Comparison of ENCODE assay signal across 8 mouse cellular contexts in the genomic region with DNA sequence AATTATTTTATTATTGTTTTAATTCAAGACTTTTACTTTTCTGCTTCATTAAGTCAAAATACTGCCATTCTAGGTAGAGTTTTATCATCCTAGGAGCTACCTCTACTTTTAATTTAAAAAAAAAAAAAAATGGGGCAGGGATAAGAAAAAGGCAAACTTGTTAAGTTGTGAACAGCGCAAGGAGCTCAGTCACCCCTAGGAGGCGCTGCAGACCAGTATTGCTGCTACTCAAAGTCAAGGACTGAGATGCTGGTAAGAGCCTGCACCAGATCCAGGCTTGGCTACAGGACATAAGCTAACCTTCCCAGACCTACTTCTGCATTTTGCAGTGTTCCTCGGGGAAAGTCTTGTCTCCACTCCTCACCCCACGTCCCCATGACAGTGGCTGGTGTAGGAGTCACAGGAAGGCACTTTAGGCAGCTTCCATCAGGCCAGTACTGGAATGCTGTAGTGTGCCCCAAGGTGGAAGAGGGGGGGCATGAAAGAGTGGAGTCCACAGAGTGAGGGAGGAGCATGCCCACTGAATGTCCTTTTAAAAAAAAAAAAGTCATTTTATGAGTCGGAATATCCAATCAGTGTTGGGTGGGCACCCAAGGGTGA. TPM values are rescaled to one million over a fixed set of nuclear protein-coding genes. Genes with fewer than 3 reads are reported as not detected.
A peak's percentile ranks its signal among the peaks of the same experiment; 100 is the strongest.
DNase-seq lines count a peak whose midpoint lies in the region; ATAC-seq and TF ChIP-seq lines count a peak whose summit lies in the region.

No protein-coding gene starts in this region.

- DNase-seq in embryonic facial prominence, embryonic 11.5 days (ENCODE audit: low spot score): peak; percentile 88
- peak; percentile 54 for DNase-seq in heart, postnatal 0 days (ENCODE audit: low spot score)
- DNase-seq in layer of hippocampus, postnatal 14 days (ENCODE audit: low spot score in 2 of 2): peak; percentile 58 to 79
- peak; percentile 41 to 66 for DNase-seq in spleen, adult 2 months (ENCODE audit: low read depth in 1 of 2, low spot score in 2 of 2)

- peak; percentile 84 for TF ChIP-seq CTCF in intestine, postnatal 0 days (IDR thresholded peaks at IDR 0.05; ENCODE audit: low read depth)
- peak; percentile 85 for TF ChIP-seq CTCF in bone marrow, adult 2 months (IDR thresholded peaks at IDR 0.05; ENCODE audit: control insufficient read depth, insufficient read depth, low read length)
- peak; percentile 70 for TF ChIP-seq CTCF in heart, postnatal 0 days (IDR thresholded peaks at IDR 0.05; ENCODE audit: low read depth)
- TF ChIP-seq CTCF in spleen, adult 2 months (IDR thresholded peaks at IDR 0.05; ENCODE audit: extremely low read depth, insufficient read depth, insufficient read length, insufficient replicate concordance): peak; percentile 75; the same call in 1 of the 2 replicates

- H3K36me3 ChIP-seq in intestine, postnatal 0 days (ENCODE audit: control insufficient read depth, insufficient read depth): peaks cover 64% of the 10 kb centered on the region
- peaks cover 49% of the 10 kb centered on the region for H3K36me3 ChIP-seq in intestine, embryonic 15.5 days
- peaks cover 20% of the 10 kb centered on the region for H3K36me3 ChIP-seq in embryonic facial prominence, embryonic 11.5 days (replicated peaks; ENCODE audit: control insufficient read depth, insufficient read depth, low read depth, low read length)
- H3K36me3 ChIP-seq in heart, postnatal 0 days (replicated peaks; ENCODE audit: control insufficient read depth, insufficient read depth, low read length): peaks cover 63% of the 10 kb centered on the region
- peaks cover 34% of the 10 kb centered on the region for H3K36me3 ChIP-seq in spleen, adult 2 months (ENCODE audit: control insufficient read depth, insufficient read depth, low read length)

- ATAC-seq in intestine, postnatal 0 days: no peak
- ATAC-seq in intestine, embryonic 15.5 days: no peak
- no peak for ATAC-seq in embryonic facial prominence, embryonic 11.5 days (replicated peaks; ENCODE audit: insufficient number of reproducible peaks, low FRiP score, low TSS enrichment, low read depth)
- peak; percentile 31; the same call in 1 of the 2 replicates for ATAC-seq in heart, postnatal 0 days (ENCODE audit: insufficient read depth, low read depth)
- ATAC-seq in megakaryocyte progenitor cell, adult 5-6 weeks (replicated peaks; ENCODE audit: poor library complexity): peak; percentile 75

- 66% methylated on average over 5 of the region's 5 CpGs for WGBS in intestine, postnatal 0 days
- WGBS in intestine, embryonic 15.5 days: 59% methylated on average over 5 of the region's 5 CpGs
- WGBS in bone marrow, adult 2 months: 59% methylated on average over 5 of the region's 5 CpGs
- WGBS in embryonic facial prominence, embryonic 11.5 days: 73% methylated on average over 5 of the region's 5 CpGs
- 51% methylated on average over 5 of the region's 5 CpGs for WGBS in heart, postnatal 0 days
- 67% methylated on average over 5 of the region's 5 CpGs for WGBS in spleen, adult 2 months

- no peak overlapping the region for H3K4me2 ChIP-seq in intestine, postnatal 0 days (replicated peaks; ENCODE audit: low read depth)
- no peak overlapping the region for H3K4me2 ChIP-seq in intestine, embryonic 15.5 days (replicated peaks)
- H3K4me2 ChIP-seq in embryonic facial prominence, embryonic 11.5 days (ENCODE audit: low read depth, low read length): no peak overlapping the region
- H3K4me2 ChIP-seq in heart, postnatal 0 days (ENCODE audit: low read depth, low read length): no peak overlapping the region

- H3K4me1 ChIP-seq in intestine, postnatal 0 days (replicated peaks; ENCODE audit: control insufficient read depth, insufficient read depth, low read length): 0 out of 2 replicates have a peak, but pooled peaks cover 8% of the 10 kb centered on the region
- H3K4me1 ChIP-seq in intestine, embryonic 15.5 days (replicated peaks): peaks cover 6% of the 10 kb centered on the region; the same call in 1 of the 2 replicates
- no peaks in the 10 kb centered on the region for H3K4me1 ChIP-seq in bone marrow, adult 2 months (ENCODE audit: control insufficient read depth, insufficient read depth, low read length)
- H3K4me1 ChIP-seq in embryonic facial prominence, embryonic 11.5 days (ENCODE audit: control insufficient read depth, insufficient read depth, low read length): no peaks in the 10 kb centered on the region
- H3K4me1 ChIP-seq in heart, postnatal 0 days (ENCODE audit: control insufficient read depth, insufficient read depth): peaks cover 11% of the 10 kb centered on the region
- no peaks in the 10 kb centered on the region for H3K4me1 ChIP-seq in spleen, adult 2 months (ENCODE audit: control insufficient read depth, insufficient read depth, insufficient read length)

- no peak for TF ChIP-seq EP300 in heart, postnatal 0 days (IDR thresholded peaks at IDR 0.05; ENCODE audit: low read depth)

- H3K27me3 ChIP-seq in intestine, postnatal 0 days (replicated peaks; ENCODE audit: control insufficient read depth, insufficient read depth, low read length): no peaks in the 10 kb centered on the region
- H3K27me3 ChIP-seq in intestine, embryonic 15.5 days (replicated peaks): no peaks in the 10 kb centered on the region
- H3K27me3 ChIP-seq in embryonic facial prominence, embryonic 11.5 days (ENCODE audit: control insufficient read depth, insufficient read depth, low read length): no peaks in the 10 kb centered on the region
- H3K27me3 ChIP-seq in heart, postnatal 0 days (ENCODE audit: control insufficient read depth, insufficient read depth, low read length): no peaks in the 10 kb centered on the region
- no peaks in the 10 kb centered on the region for H3K27me3 ChIP-seq in spleen, adult 2 months (ENCODE audit: control insufficient read depth, insufficient read depth, low read length)

- H3K9ac ChIP-seq in intestine, postnatal 0 days (ENCODE audit: low read depth, low read length): no peak overlapping the region
- no peak overlapping the region for H3K9ac ChIP-seq in intestine, embryonic 15.5 days
- no peak overlapping the region for H3K9ac ChIP-seq in embryonic facial prominence, embryonic 11.5 days (replicated peaks; ENCODE audit: low read length)
- H3K9ac ChIP-seq in heart, postnatal 0 days (replicated peaks; ENCODE audit: low read depth, low read length): no peak overlapping the region

- no peaks in the 10 kb centered on the region for H3K9me3 ChIP-seq in intestine, postnatal 0 days (ENCODE audit: control insufficient read depth)
- H3K9me3 ChIP-seq in intestine, embryonic 15.5 days: no peaks in the 10 kb centered on the region
- no peaks in the 10 kb centered on the region for H3K9me3 ChIP-seq in embryonic facial prominence, embryonic 11.5 days (replicated peaks; ENCODE audit: control insufficient read depth, low read length)
- no peaks in the 10 kb centered on the region for H3K9me3 ChIP-seq in heart, postnatal 0 days (replicated peaks; ENCODE audit: control insufficient read depth, low read length)

- H3K4me3 ChIP-seq in intestine, postnatal 0 days (ENCODE audit: low read depth, low read length): no peak overlapping the region
- H3K4me3 ChIP-seq in intestine, embryonic 15.5 days (replicated peaks): no peak overlapping the region
- H3K4me3 ChIP-seq in bone marrow, adult 2 months (replicated peaks; ENCODE audit: control insufficient read depth, low read depth, low read length): no peak overlapping the region
- no peak overlapping the region for H3K4me3 ChIP-seq in embryonic facial prominence, embryonic 11.5 days (ENCODE audit: low read depth, low read length)
- no peak overlapping the region for H3K4me3 ChIP-seq in heart, postnatal 0 days (ENCODE audit: low read depth, low read length)
- H3K4me3 ChIP-seq in spleen, adult 2 months (ENCODE audit: extremely low read depth, insufficient read depth, insufficient read length): no peak overlapping the region

- H3K27ac ChIP-seq in intestine, postnatal 0 days (ENCODE audit: low read depth, low read length): no peak overlapping the region; the same call in 1 of the 2 replicates
- no peak overlapping the region for H3K27ac ChIP-seq in intestine, embryonic 15.5 days
- H3K27ac ChIP-seq in bone marrow, adult 2 months (ENCODE audit: control insufficient read depth, insufficient read depth, low read depth, low read length, poor library complexity): no peak overlapping the region
- no peak overlapping the region for H3K27ac ChIP-seq in embryonic facial prominence, embryonic 11.5 days (replicated peaks; ENCODE audit: low read depth, low read length)
- H3K27ac ChIP-seq in heart, postnatal 0 days (ENCODE audit: low read depth): no peak overlapping the region
- H3K27ac ChIP-seq in spleen, adult 2 months (ENCODE audit: insufficient read depth, low read length): no peak overlapping the region

- no peak for TF ChIP-seq POLR2A in bone marrow, adult 2 months (IDR thresholded peaks at IDR 0.05; ENCODE audit: borderline replicate concordance, control insufficient read depth, low read depth, low read length)
- no peak for TF ChIP-seq POLR2A in spleen, adult 2 months (IDR thresholded peaks at IDR 0.05; ENCODE audit: low read depth, low read length)

RNA-seq across cellular contexts. Expression of gene Cdc25a, which starts 17.4 kb away (rescaled TPM):
- 21.3 and 25.9 TPM in 2 replicates for polyA plus RNA-seq in intestine, postnatal 0 days (2015; fragmentation: Nextera tagmentation; extraction: Ambion mirVana)
- 32.1 and 32.5 TPM in 2 replicates for polyA plus RNA-seq in intestine, embryonic 15.5 days (2015; fragmentation: Nextera tagmentation; extraction: Ambion mirVana)
- 18.7 and 28.3 TPM in 2 replicates for polyA plus RNA-seq in bone marrow, adult 2 months (2011; ENCODE audit: insufficient read depth, insufficient read length, low replicate concordance, missing spikeins)
- polyA plus RNA-seq in embryonic facial prominence, embryonic 11.5 days (2014; fragmentation: Nextera tagmentation; extraction: Ambion mirVana): 38.6 and 44.1 TPM in 2 replicates
- total RNA-seq in heart, postnatal 0 days (2014; rRNA removed; ENCODE audit: low replicate concordance): 7.7 and 14.3 TPM in 2 replicates
- 7.0 TPM in 2 replicates for polyA plus RNA-seq in heart, postnatal 0 days (2015; fragmentation: Nextera tagmentation; extraction: Ambion mirVana)
- 1 to 10 TPM; 5.1 to 6.5 TPM for total RNA-seq in layer of hippocampus, postnatal 14 days (2021)
- 28.8 and 33.8 TPM in 2 replicates for total RNA-seq in megakaryocyte progenitor cell, adult 5-6 weeks (2015)
- total RNA-seq in megakaryocyte progenitor cell, adult 5-6 weeks (2017): 46.3 and 55.2 TPM in 2 replicates
- polyA plus RNA-seq in spleen, adult 2 months (2012; rRNA removed): 4.0 and 5.6 TPM in 2 replicates

RNA-seq across cellular contexts. Expression of gene Map4, which starts 38.5 kb away (rescaled TPM):
- polyA plus RNA-seq in intestine, postnatal 0 days (2015; fragmentation: Nextera tagmentation; extraction: Ambion mirVana): 26.0 and 28.4 TPM in 2 replicates
- 53.0 and 54.4 TPM in 2 replicates for polyA plus RNA-seq in intestine, embryonic 15.5 days (2015; fragmentation: Nextera tagmentation; extraction: Ambion mirVana)
- polyA plus RNA-seq in bone marrow, adult 2 months (2011; ENCODE audit: insufficient read depth, insufficient read length, low replicate concordance, missing spikeins): 12.9 and 33.6 TPM in 2 replicates
- polyA plus RNA-seq in embryonic facial prominence, embryonic 11.5 days (2014; fragmentation: Nextera tagmentation; extraction: Ambion mirVana): 50.0 and 50.5 TPM in 2 replicates
- 145 and 172 TPM in 2 replicates for total RNA-seq in heart, postnatal 0 days (2014; rRNA removed; ENCODE audit: low replicate concordance)
- polyA plus RNA-seq in heart, postnatal 0 days (2015; fragmentation: Nextera tagmentation; extraction: Ambion mirVana): 50.6 and 54.2 TPM in 2 replicates
- total RNA-seq in layer of hippocampus, postnatal 14 days (2021): 100 to 1,000 TPM; 625 to 628 TPM
- 26.7 and 32.2 TPM in 2 replicates for total RNA-seq in megakaryocyte progenitor cell, adult 5-6 weeks (2015)
- 20.1 and 26.3 TPM in 2 replicates for total RNA-seq in megakaryocyte progenitor cell, adult 5-6 weeks (2017)
- polyA plus RNA-seq in spleen, adult 2 months (2012; rRNA removed): 103 and 119 TPM in 2 replicates

RNA-seq across cellular contexts. Expression of gene Camp, which starts 43.3 kb away (rescaled TPM):
- 1.3 TPM in 2 replicates for polyA plus RNA-seq in intestine, postnatal 0 days (2015; fragmentation: Nextera tagmentation; extraction: Ambion mirVana)
- polyA plus RNA-seq in intestine, embryonic 15.5 days (2015; fragmentation: Nextera tagmentation; extraction: Ambion mirVana): 2.9 and 5.3 TPM in 2 replicates
- polyA plus RNA-seq in bone marrow, adult 2 months (2011; ENCODE audit: insufficient read depth, insufficient read length, low replicate concordance, missing spikeins): 1,948 and 4,579 TPM in 2 replicates
- polyA plus RNA-seq in embryonic facial prominence, embryonic 11.5 days (2014; fragmentation: Nextera tagmentation; extraction: Ambion mirVana): 0.78 and 0.87 TPM in 2 replicates
- 8.4 TPM in 1 of 2 replicates, not detected in the other for total RNA-seq in heart, postnatal 0 days (2014; rRNA removed; ENCODE audit: low replicate concordance)
- 0.89 and 1.2 TPM in 2 replicates for polyA plus RNA-seq in heart, postnatal 0 days (2015; fragmentation: Nextera tagmentation; extraction: Ambion mirVana)
- not detected for total RNA-seq in layer of hippocampus, postnatal 14 days (2021)
- 257 and 482 TPM in 2 replicates for total RNA-seq in megakaryocyte progenitor cell, adult 5-6 weeks (2015)
- total RNA-seq in megakaryocyte progenitor cell, adult 5-6 weeks (2017): 178 and 390 TPM in 2 replicates
- polyA plus RNA-seq in spleen, adult 2 months (2012; rRNA removed): 58.3 and 103 TPM in 2 replicates

Comparison
In these comparisons a context has a peak if more than half of its experiments do, and no peak if none do; other contexts are left out.
1. ATAC-seq: peak in heart, postnatal 0 days (single experiment) and megakaryocyte progenitor cell, adult 5-6 weeks (single experiment); none in intestine, postnatal 0 days (single experiment), intestine, embryonic 15.5 days (single experiment) and embryonic facial prominence, embryonic 11.5 days (single experiment).
2. RNA of gene Camp, which starts 43.3 kb away (polyA plus RNA-seq): 1,948 to 4,579 TPM in bone marrow, adult 2 months; 58.3 to 103 TPM in spleen, adult 2 months, 2.9 to 5.3 TPM in intestine, embryonic 15.5 days, 1.3 TPM in intestine, postnatal 0 days, 0.89 to 1.2 TPM in heart, postnatal 0 days and 0.78 to 0.87 TPM in embryonic facial prominence, embryonic 11.5 days; every median in the first group is over 10 times any median in the second.
3. Peak in every context shown above with its lines, with median percentiles within 50 percentile points of each other: CTCF ChIP-seq and DNase-seq.